Mouse (Mus musculus) small intestine, adult 2 months (tissue): ENCODE results near the gene Cd52.

ENCODE experiments used
- CTCF ChIP-seq: fragments of 200-500 bp; IDR thresholded peaks from 2 replicates; pipeline ENCODE4 v1.5.1; 2012; ENCODE audit warnings: low read depth, mild to moderate bottlenecking, control low read depth, inconsistent platforms, low read length, moderate library complexity, mixed read lengths; ENCODE audit not compliant: insufficient replicate concordance, insufficient read length; ENCODE audit errors: extremely low read depth
- POLR2A ChIP-seq: fragments of 200-500 bp; IDR thresholded peaks from 2 replicates; pipeline ENCODE4 v1.6.1; 2012; ENCODE audit warnings: low read depth, mild to moderate bottlenecking, control low read depth, inconsistent platforms, low read length, moderate library complexity

- no peak for TF ChIP-seq CTCF
- TF ChIP-seq POLR2A: no peak
Observed at GRCm38 (mm10) chr4:134067383-134067782, 27.5 kb downstream of the Cd52 start.
